Mouse (Mus musculus) heart, postnatal 25 days (tissue): ENCODE measurements around the gene Fstl1. TPM values are rescaled to one million over a fixed set of nuclear protein-coding genes. Genes with fewer than 3 reads are reported as not detected.

Experiments used
- DNase-seq: peaks from one replicate; pipeline ENCODE4 v3.0.0; 2022; ENCODE audit warnings: low spot score
- intact Hi-C: fragments of 180-260 bp; cut with DNase I; formaldehyde crosslinking; loops from one replicate; pipeline ENCODE4 v1.15.1; 2025
- total RNA-seq, 2 experiments: library from RNA; stranded (reverse); gene quantifications; 2 replicates each; pipeline ENCODE4 v1.2.3; 2021

Fstl1 gene
- total RNA-seq, 2 experiments from 2014 or later, result 107 to 122 TPM

DNA sequence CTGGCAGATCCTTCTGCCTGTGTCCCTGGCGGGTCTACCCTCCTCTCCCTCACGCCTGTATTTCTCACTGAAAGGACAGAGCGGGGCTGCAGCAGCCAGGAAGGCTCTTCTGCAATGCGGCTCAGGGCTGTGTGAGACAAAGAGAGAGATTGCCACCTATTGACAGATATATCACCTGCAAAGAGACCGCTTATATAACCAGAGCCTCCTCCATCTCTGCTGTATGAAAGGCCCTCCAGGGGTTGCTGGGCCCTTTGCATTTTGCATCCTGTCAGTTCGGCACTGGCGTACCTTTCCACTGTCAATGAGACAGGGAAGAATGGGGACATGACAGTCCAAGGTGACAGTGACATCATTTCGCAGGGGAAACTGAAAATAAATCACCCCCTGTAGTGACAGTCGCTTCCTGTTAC is 35.8 kb downstream of the Fstl1 start:
- no peak for DNase-seq
- intact Hi-C loops, result loop anchor here (2.0 to 10.0 kb wide), 4 partner anchors 128 to 705 kb away; partner anchors contain the start of genes Gtf2e1 and Rabl3

DNA sequence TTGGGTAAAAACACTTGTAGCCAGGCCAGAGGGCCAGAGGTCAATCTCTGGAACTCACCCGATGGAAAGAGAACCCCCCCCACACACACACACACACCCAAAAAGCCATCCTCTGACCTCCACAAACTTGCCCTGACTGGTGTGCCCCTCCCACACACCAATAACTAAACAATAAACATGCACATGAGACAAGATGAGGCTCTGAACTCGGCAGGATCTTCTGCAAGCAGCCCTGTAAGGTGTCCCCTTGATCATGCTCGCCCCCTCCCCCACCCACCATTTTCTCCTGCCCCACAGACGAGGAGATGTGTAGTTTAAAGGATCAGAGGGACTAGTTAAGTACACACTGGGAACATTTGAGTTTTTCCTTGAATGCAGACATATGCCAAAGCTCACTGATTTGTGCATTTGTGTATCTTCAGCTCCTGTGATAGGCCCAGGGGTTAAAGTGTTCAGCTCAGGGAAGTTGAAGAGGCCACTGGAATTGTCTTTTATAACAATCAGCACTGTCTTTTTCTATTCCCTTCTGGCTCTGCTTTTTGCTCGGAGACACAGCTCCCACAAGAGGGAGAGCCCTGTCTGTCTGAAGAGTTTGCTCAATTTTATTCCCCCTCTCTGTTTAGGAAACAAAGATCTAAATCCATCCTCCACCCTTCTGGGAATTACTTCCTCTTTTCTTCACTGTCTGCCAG is 37.2 kb downstream of the Fstl1 start:
- DNase-seq, result no peak
- intact Hi-C loops, result loop anchor here (1.0 to 10.0 kb wide), 5 partner anchors 129 to 707 kb away; partner anchors contain the start of genes Gtf2e1 and Rabl3

DNA sequence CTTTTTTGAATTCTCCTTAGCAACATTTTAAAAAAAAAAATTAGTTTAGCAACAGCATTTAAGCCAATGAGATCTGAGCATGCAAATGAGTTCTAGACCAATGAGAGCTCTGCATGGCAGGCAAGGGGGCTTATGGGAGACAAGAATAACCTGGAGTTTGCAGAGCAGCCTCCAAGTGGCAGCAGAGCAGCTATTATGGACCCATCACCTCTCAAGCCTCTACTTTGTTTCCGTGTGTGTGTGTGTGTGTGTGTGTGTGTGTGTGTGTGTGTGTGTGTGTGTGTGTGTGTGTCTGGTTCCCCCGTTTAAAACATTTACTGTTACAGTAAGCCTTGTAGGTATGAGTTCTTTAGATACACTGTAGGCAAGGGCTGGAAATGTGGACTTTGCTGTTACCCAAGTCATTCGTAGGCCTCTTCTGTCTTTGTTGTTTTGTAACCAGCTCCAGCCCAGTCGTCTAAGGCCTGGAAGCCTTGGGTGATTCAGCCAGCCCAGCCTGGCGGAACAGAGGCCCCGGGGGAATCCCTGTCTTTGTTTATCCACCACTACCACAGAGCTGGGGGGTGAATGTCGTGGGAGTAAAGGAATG is 37.8 kb downstream of the Fstl1 start:
- peak; percentile 67 for DNase-seq
- intact Hi-C loops, result loop anchor here (1.0 to 10.0 kb wide), 4 partner anchors 133 to 707 kb away; partner anchors contain the start of genes Gtf2e1 and Rabl3

DNA sequence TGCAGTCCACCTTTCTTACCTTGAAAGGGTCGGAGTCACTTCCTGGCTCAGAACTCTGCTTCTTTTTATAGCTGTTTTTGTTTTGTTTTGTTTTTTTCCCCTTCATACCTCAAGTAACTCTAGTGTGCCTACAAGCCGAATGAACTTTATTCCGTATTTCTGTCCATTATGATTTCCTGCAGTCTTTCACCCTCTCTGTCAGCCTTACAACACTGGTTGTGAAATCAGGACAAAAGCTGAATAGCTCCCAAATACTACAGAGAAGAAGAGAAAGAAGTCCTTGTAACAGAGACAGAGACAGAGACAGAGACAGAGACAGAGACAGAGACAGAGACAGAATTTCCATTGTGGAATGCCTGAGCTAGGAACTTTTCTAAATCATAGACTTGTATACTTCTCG is 41.3 kb downstream of the Fstl1 start:
- intact Hi-C loops, result loop anchor here (5.0 to 10.0 kb wide), 3 partner anchors 54 to 377 kb away; partner anchors contain the start of genes Gtf2e1 and Rabl3
- no peak for DNase-seq

DNA sequence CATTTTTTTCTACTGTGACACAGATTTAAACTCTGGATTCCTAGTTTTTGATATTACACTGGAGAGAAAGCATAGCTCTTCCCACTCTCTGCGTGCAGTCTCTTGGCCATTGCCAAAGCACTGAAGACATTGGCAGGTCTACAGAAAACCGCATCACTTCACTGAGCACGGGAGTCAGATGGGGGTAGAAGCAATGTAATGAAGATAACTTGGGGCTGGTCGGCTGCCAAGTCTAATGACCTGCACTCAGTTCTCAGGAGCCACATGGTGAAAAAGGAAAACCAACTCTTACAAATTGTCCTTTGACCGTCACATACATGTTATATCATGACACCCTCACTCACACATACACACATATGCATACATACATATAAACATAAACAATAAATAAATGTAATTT is 47.3 kb downstream of the Fstl1 start:
- no peak for DNase-seq
- intact Hi-C loops, result no loop called here

DNA sequence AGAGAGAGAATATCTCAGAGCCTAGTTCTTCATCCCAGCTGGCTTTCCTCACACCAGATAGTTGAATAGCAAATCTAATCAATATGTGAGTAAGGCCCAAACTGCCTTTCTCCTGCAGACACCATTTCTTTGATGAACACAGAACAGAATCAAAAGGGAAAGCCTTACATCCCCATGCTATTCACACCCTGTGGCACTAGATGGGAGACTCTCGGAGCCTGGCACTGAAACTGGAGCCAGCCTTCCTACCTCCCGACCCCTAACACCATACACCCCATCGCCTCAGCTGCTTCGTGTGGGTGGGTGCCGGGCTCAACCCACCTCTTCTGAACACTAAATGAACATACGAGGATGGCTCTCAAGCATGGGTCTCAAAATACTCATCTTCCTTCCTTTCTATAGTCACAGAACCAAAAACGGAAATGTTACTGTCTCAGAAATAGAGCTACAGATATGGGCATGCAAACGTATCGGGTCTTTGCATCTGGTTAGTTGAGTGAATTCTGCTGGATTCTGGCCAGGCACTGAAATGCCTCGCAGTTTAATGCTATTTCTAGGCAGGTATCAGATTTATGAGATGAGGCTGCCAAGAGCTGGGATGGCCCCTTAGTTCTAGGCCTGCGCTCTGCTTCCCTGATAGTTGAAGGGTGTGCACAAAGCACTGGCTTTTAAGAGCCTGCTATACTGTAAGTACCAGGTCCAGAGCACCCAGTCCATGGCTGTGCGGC is 48.3 kb downstream of the Fstl1 start:
- intact Hi-C loops, result no loop called here
- DNase-seq, result no peak

DNA sequence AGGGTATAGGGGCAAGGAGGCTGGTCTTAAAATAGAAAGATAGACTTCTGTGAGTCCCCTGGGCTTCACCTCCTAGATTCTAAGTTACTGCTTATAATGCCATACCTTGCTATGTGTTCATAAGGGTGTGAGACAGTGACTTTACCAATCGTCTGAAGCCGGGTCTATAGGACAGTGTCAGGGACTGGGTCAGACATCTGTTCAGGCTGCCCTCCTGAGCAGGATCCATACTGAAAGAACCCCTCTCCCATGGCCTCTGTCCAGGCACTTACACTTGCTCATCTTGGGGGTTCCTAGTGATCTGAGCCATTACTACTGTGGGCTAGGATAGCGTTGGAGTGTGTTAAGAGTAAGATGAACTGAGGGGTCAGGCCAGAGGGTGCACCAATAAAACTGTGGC is 49.6 kb downstream of the Fstl1 start:
- intact Hi-C loops, result no loop called here
- DNase-seq, result no peak

DNA sequence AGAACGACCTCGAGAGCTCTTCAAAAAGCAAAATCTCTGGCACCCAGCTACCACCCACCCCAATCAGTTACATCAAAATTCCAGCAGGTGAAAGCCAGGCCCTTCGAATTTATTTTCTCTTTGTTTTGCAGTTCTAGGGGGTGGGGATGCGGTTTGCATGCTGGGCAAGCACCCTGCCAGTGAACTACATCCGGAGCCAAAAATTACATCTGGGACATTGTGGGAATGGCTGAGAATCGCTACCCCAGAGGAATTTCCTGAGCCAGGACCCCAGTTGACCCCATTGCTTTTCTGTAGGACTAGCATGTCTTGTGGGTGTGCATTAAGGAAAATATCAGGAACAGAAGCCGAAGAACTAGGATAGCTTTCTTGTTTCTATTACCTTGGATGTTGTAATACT is 54.4 kb downstream of the Fstl1 start:
- no peak for DNase-seq
- intact Hi-C loops, result no loop called here

DNA sequence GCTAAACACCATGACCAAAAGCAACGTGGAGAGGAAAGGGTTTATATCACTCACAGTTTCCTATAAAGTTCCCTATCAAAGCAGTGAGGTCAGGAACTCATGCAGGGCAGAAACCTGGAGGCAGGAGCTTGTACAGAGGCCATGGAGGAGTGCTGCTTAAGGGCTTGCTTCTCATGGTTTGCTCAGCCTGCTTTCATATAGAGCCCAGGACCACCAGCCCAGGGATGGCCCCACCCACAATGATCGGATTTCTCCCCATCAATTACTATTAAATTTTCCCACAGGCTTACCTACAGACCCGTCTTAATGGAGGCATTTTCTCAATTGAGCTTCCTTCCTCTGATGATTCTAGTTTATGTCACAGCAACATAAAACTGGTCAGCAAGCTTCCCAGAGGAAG is 60.9 kb downstream of the Fstl1 start:
- DNase-seq, result no peak
- intact Hi-C loops, result no loop called here

DNA sequence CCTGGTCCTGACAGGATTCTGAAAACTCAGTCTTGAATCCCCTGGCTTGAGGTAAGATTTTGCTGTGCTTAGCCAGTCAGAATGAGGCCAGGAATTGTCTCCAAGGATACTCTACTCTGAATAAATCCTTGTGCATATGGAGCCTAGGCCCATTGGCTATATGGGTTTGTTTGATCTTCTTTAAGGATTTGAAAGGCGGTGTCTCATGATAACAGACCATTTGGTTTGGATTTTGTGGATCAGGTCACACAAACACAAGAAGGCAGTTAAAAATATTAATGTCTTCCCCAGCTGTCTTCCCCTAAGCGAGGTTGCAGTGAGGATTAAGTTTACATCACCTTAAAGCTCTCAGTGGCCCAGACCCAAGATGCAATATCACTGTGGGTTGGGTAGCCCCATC is 65.8 kb downstream of the Fstl1 start:
- DNase-seq, result no peak

DNA sequence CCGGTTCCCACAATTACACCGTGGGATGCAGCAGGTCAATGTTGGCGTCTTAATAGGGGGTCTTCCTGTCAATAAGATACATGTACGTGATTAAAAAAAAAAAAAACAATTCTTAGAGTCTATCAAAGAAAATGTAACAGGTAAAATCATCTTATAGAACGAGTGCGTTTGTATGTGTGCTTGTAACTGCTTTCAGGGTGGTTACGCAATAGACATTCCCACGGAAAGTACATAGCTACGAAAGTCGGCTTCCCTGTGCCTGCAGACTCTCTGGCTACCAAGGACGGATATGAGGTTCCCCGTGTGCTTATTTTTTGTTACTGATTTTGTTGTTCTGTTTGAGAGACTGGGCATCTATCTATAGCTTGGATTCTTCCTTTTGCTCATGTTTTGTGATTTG is 67.1 kb downstream of the Fstl1 start:
- intact Hi-C loops, result no loop called here

More for the DNA sequence above, 65.8 kb downstream of the Fstl1 start:
- intact Hi-C loops, result no loop called here

DNA sequence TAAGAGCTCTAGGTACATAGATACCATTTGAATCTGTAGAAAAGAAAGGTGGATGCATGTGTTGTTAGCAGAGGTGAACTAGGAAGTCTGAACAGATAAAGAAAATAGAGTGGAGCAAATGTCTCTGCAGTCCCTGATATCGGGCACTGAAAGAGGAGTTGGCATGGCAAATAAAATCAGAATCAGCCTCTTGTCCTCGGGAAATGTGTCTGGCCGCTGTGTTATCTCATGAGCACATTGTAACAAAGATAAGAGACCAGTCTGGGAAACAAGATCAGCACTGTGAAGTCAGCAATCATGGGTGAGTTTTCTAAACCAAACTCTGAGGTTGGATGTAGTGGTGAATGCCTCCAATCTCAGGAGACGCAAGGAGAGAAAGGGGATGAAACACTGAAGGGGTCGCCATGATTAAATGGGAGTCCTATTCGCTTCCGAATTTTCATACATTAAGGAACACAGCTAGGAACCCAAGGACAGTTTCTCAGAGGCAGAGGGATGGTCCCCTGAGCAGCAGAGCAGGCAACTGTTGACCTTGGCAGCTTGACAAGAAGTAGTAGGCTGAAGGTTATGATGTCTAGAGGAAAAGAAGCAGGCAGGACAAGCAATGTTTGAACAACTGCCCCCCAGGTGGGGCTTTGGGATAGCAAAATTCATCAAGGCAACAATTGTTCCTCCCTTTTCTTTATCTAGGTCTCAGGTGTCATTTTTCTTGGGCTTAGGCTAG is 68.7 kb downstream of the Fstl1 start:
- intact Hi-C loops, result no loop called here
- DNase-seq, result no peak

More for the DNA sequence above, 67.1 kb downstream of the Fstl1 start:
- DNase-seq, result no peak

DNA sequence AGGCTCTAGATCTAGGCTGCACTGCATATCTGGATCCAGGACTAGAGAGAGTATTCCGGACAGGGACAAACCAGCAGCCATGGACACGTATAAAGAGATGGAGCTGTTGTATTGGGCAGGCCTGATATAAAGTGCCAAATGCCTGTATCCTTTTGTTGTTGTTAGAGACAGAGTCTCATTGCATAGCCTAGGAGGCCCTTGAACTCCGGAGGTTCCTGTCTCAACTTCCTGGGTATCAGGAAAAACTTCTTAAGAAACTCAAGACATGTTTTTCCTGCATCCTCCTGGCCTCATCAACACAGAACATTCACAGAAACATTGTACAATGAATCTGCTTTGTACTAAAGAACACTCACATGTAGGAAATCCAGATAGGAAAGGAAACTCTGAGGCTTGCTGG is 70.4 kb downstream of the Fstl1 start:
- no peak for DNase-seq
- intact Hi-C loops, result no loop called here

DNA sequence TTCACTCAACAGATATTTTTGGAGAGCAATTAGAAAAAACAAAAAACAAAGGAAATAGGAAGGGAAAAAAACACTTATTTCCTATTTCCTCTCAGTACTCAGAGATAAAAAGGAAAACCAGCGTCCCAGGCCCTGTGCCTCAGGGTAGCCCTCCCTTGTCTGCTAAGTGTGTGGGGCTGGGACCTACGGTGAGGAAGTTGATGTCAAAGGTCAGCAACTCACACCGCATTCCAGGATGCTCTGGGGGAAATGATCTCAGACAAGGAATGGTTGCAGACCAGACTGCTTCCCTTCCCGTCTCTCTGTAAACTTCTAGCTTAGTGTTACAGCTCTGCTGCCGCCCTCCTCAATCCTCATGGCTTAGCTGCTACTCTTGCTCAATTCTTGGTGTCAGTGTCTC is 74.7 kb downstream of the Fstl1 start:
- DNase-seq, result peak; percentile 46
- intact Hi-C loops, result no loop called here

DNA sequence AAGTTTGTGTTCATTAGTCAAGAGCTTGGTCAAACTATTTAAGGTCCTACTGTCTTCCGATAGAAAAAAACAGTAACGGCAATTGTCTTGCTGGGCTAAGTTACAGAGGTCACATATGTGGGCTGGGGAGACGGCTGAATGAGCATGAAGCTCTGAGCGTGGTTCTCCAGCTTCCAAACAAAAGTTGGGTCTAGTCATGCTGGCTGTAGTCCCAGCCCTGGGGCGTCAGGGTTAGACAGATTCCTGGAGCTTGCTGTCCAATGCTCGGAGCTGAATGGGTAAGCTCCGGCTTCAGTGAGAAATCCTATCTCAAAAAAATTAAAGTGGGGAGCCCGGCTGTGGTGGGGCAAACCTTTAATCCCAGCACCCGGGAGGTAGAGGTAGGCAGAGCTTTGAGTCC is 76.6 kb downstream of the Fstl1 start:
- DNase-seq, result no peak
- intact Hi-C loops, result no loop called here

DNA sequence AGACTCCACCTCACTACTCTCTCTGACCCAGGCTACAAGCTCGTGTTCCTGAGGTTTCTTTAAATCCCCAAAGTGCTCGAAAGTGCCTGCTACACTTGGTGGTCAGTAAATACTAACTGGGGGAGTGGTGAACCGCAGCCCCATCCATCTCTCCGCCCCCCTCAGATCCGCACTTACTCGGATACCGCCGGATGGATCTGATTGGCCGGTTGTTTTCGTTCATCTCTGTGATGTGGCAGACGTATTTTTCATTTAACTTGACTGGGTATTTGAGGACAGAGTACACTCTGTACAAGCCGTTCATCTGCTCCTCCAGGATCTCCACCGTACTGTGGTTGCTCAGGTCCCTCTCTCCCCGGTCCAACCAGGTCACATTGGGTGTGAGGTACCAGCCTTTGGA is 77.4 kb downstream of the Fstl1 start:
- intact Hi-C loops, result no loop called here

DNA sequence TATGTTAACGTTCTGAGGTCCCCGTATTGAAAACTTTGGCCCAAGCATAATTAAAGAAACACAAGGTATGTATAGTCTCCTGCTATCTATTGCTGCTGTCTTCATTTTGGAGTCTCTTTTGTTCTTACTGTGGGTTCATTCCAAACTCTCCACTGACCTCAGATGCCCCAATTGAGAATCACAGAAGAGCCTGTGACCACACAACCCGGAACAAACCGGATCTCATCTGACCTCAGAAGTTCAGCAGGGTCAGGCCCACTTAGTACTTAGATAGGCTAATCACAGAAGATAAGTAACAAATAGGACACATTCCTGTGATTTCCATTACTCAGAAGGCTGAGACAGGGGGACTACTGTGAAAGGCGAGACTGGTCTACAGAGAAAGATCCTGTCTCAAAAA is 77.9 kb downstream of the Fstl1 start:
- no peak for DNase-seq
- intact Hi-C loops, result no loop called here

More for the DNA sequence above, 77.4 kb downstream of the Fstl1 start:
- no peak for DNase-seq

DNA sequence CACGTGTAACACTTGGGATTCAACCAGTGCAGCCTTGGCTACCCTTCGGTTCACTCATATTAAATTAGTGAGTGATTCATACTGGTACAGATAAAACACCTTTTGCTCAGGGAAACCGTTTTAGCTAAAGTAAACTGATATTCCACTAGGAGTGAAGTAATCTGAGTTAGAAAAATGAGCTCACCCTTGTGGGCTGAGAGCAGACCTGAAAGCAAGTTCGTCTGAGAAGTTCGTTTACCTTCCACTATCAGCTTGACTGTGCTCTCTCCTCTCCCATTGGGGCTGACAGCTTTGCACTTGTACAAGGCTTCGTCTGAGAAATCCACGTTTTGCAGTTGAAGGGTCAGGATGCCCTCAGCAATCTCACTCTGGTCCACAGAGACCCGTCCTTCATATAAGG is 78.9 kb downstream of the Fstl1 start:
- no peak for DNase-seq
- intact Hi-C loops, result no loop called here

DNA sequence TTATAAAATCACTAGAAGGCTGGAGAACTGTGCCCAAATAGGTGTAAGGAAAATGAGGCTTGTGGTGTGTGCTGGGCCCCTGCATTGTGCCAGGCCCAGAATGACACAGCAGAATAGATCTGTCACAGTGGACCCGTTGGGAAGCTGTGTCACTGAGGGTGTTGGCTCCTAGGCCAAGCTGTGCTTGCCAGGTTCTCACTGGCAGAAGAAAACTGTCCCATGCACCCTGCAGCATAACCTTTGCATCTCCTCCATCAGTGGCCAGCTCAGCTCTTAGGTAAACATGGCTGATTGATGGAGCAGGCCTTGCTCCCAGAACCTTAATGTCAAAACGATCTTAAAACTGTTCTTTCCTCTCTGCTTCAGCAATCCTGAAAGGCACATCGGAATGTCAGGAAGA is 79.7 kb downstream of the Fstl1 start:
- intact Hi-C loops, result no loop called here

DNA sequence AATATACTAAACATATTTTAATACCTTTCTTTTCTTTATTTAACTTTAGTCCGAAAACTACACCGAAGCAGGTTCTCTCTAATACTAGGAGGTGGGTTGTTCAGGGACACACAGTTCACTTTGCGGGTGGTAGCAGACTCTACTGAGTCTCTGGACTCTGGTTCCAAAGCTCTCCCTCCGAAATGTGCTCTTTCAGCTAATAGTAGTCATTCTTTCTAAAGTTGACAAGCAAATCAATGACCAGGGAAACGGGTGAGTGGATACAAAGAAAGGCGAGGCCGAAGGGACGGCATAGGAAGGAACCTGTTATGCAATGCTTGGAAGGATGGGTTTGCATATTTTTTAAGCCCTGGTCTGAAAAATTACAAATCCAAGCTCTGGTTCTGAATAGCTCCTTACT is 80.8 kb downstream of the Fstl1 start:
- intact Hi-C loops, result no loop called here
- no peak for DNase-seq

More for the DNA sequence above, 79.7 kb downstream of the Fstl1 start:
- DNase-seq, result no peak
